Mouse (Mus musculus) limb, embryonic 14.5 days (tissue): ENCODE data around the gene Asna1. TPM values are rescaled to one million over a fixed set of nuclear protein-coding genes. Genes with fewer than 3 reads are reported as not detected.

Experiments
- ATAC-seq: fragments of 200-750 bp; cut with Nextera tagmentation; 2 replicates; pipeline ENCODE4 v1.8.0; 2017; ENCODE audit warnings: low read depth, moderate number of reproducible peaks, moderate TSS enrichment; ENCODE audit not compliant: low FRiP score
- DNase-seq: peaks from one replicate; pipeline ENCODE4 v3.0.0-alpha.2; 2015; ENCODE audit warnings: low spot score
- H3K27ac ChIP-seq: fragments of 300-500 bp; sonication (generic); replicated peaks from 2 replicates; pipeline ENCODE4 v1.5.1; 2014; ENCODE audit warnings: low read depth, mild to moderate bottlenecking, low read length, moderate library complexity, mixed read lengths
- H3K27me3 ChIP-seq: fragments of 300-500 bp; sonication (generic); 2 replicates; pipeline ENCODE4 v1.6.1; 2014; ENCODE audit warnings: low read length, mixed read lengths; ENCODE audit not compliant: control insufficient read depth, insufficient read depth
- H3K36me3 ChIP-seq: fragments of 300-500 bp; sonication (generic); 2 replicates; pipeline ENCODE4 v1.6.1; 2014; ENCODE audit warnings: mild to moderate bottlenecking, low read length, moderate library complexity, mixed read lengths; ENCODE audit not compliant: control insufficient read depth, insufficient read depth
- H3K4me1 ChIP-seq: fragments of 300-500 bp; sonication (generic); 2 replicates; pipeline ENCODE4 v1.6.1; 2014; ENCODE audit warnings: antibody characterized with exemption, low read length, mixed read lengths; ENCODE audit not compliant: control insufficient read depth, insufficient read depth
- H3K4me2 ChIP-seq: fragments of 300-500 bp; sonication (generic); replicated peaks from 2 replicates; pipeline ENCODE4 v1.6.1; 2014; ENCODE audit warnings: low read depth, mild to moderate bottlenecking, low read length, moderate library complexity; ENCODE audit not compliant: severe bottlenecking
- H3K4me3 ChIP-seq: fragments of 300-500 bp; sonication (generic); replicated peaks from 2 replicates; pipeline ENCODE4 v1.5.1; 2014; ENCODE audit warnings: low read length
- H3K9ac ChIP-seq: fragments of 300-500 bp; sonication (generic); 2 replicates; pipeline ENCODE4 v1.6.1; 2014; ENCODE audit warnings: mild to moderate bottlenecking, low read depth, low read length, moderate library complexity; ENCODE audit not compliant: severe bottlenecking
- H3K9me3 ChIP-seq: fragments of 300-500 bp; sonication (generic); 2 replicates; pipeline ENCODE4 v1.6.1; 2016; ENCODE audit warnings: low read length; ENCODE audit not compliant: control insufficient read depth
- POLR2A ChIP-seq: fragments of 200-500 bp; IDR thresholded peaks from 2 replicates; pipeline ENCODE4 v1.8.0; 2012; ENCODE audit warnings: inconsistent platforms, mild to moderate bottlenecking, moderate library complexity, borderline replicate concordance; ENCODE audit not compliant: insufficient read depth, insufficient read length; ENCODE audit errors: extremely low read depth
- WGBS: fragments of 180-500 bp; shearing (Covaris S2); extraction: QIAGEN DNeasy Blood & Tissue Kit; methylation state at CpG from one replicate; pipeline ENCODE4 v1.1.7; 2014; 5-methylcytosine and 5-hydroxymethylcytosine counted together
- polyA plus RNA-seq, 2 experiments: library from polyadenylated mRNA; depleted of rRNA in 1 of 2; stranded (reverse) in 1 of 2; unstranded in 1 of 2; fragments of >200 nt; fragmentation: Nextera tagmentation in 1 of 2; extraction: Ambion mirVana in 1 of 2; gene quantifications; 2 replicates each; pipeline versions ENCODE4 v1.2.1 to v1.2.3; 2012 to 2014

Gene Asna1
- polyA plus RNA-seq, 2 experiments, result 98.0 to 173 TPM

- Histone ChIP-seq H3K27ac (peak within 1 kb of the TSS; percentile 89), H3K4me1 (peaks cover 10% of the 10 kb centered on the region), H3K4me2 (peak within 1 kb of the TSS; percentile 72), H3K9me3 (no peaks in the 10 kb centered on the region), H3K9ac (peak within 1 kb of the TSS; percentile 80), H3K36me3 (peaks cover 47% of the 10 kb centered on the region), H3K27me3 (no peaks in the 10 kb centered on the region), H3K4me3 (peak within 1 kb of the TSS; percentile 82)
- ATAC-seq (peak; percentile 89), DNase-seq (peak; percentile 94)
- TF ChIP-seq POLR2A, result 0 out of 2 replicates have a peak, but pooled peaks have one; percentile 55
- under 1% methylated on average over 61 of the region's 68 CpGs for WGBS
These were observed 46.6 kb upstream of the Asna1 start, which contains the start of gene Dhps for GRCm38 (mm10) chr8:85071514-85072281. TSS of gene Dhps (plus strand) at chr8:85071757.

GRCm38 (mm10) chr8:85071041-85071440, 46.0 kb upstream of the Asna1 start:
- DNase-seq (no peak), ATAC-seq (no peak)
- no peaks in the 10 kb centered on the region for H3K27me3 ChIP-seq
- H3K4me3 ChIP-seq, result peak overlapping the region; percentile 82
- TF ChIP-seq POLR2A, result no peak
- H3K9me3 ChIP-seq, result no peaks in the 10 kb centered on the region
- H3K4me2 ChIP-seq, result peak overlapping the region; percentile 72
- peaks cover 10% of the 10 kb centered on the region for H3K4me1 ChIP-seq
- WGBS, result 83% methylated on average over 5 of the region's 5 CpGs
- 0 out of 2 replicates have a peak overlapping the region, but pooled peaks have one; percentile 35 for H3K27ac ChIP-seq
- peak overlapping the region; percentile 80 for H3K9ac ChIP-seq
- peaks cover 49% of the 10 kb centered on the region for H3K36me3 ChIP-seq

- H3K4me3 ChIP-seq, result no peak within 1 kb of the TSS
- H3K4me2 ChIP-seq, result no peak within 1 kb of the TSS
- H3K4me1 ChIP-seq, result peaks cover 10% of the 10 kb centered on the region
- H3K9me3 ChIP-seq, result no peaks in the 10 kb centered on the region
- peaks cover 24% of the 10 kb centered on the region for H3K36me3 ChIP-seq
- no peak within 1 kb of the TSS for H3K27ac ChIP-seq
- no peaks in the 10 kb centered on the region for H3K27me3 ChIP-seq
- DNase-seq, result no peak
- TF ChIP-seq POLR2A, result no peak
- no peak within 1 kb of the TSS for H3K9ac ChIP-seq
- no peak for ATAC-seq
These were observed 42.9 kb upstream of the Asna1 start, which contains the start of gene Gm5741 for GRCm38 (mm10) chr8:85067982-85068381. TSS of gene Gm5741 (minus strand) at chr8:85067982.

GRCm38 (mm10) chr8:85067155-85067554, 42.1 kb upstream of the Asna1 start:
- no peak overlapping the region for H3K9ac ChIP-seq
- no peak for TF ChIP-seq POLR2A
- no peak overlapping the region for H3K4me2 ChIP-seq
- DNase-seq (no peak), ATAC-seq (no peak)
- WGBS, result 93% methylated on average over 2 of the region's 2 CpGs
- H3K27me3 ChIP-seq, result no peaks in the 10 kb centered on the region
- H3K4me3 ChIP-seq, result no peak overlapping the region
- no peak overlapping the region for H3K27ac ChIP-seq
- peaks cover 5% of the 10 kb centered on the region; the same call in 1 of the 2 replicates for H3K4me1 ChIP-seq
- no peaks in the 10 kb centered on the region for H3K9me3 ChIP-seq
- peaks cover 24% of the 10 kb centered on the region for H3K36me3 ChIP-seq

- 33% methylated on average over 2 of the region's 2 CpGs for WGBS
- Histone ChIP-seq H3K9me3 (no peaks in the 10 kb centered on the region), H3K27ac (no peak overlapping the region), H3K4me3 (no peak overlapping the region), H3K36me3 (peaks cover 27% of the 10 kb centered on the region), H3K27me3 (no peaks in the 10 kb centered on the region), H3K4me1 (no peaks in the 10 kb centered on the region), H3K9ac (no peak overlapping the region), H3K4me2 (no peak overlapping the region)
- ATAC-seq (no peak), DNase-seq (no peak)
- TF ChIP-seq POLR2A, result no peak
These were observed 40.1 kb upstream of the Asna1 start for GRCm38 (mm10) chr8:85065213-85065612.

GRCm38 (mm10) chr8:85062603-85063002, 37.5 kb upstream of the Asna1 start:
- H3K4me3 ChIP-seq, result no peak overlapping the region
- H3K9me3 ChIP-seq, result no peaks in the 10 kb centered on the region
- no peaks in the 10 kb centered on the region for H3K27me3 ChIP-seq
- peaks cover 19% of the 10 kb centered on the region for H3K36me3 ChIP-seq
- no peak overlapping the region for H3K27ac ChIP-seq
- no peak overlapping the region for H3K4me2 ChIP-seq
- no peak for TF ChIP-seq POLR2A
- H3K9ac ChIP-seq, result no peak overlapping the region
- no peak for ATAC-seq
- H3K4me1 ChIP-seq, result no peaks in the 10 kb centered on the region
- no peak for DNase-seq
- WGBS, result 94% methylated on average over 4 of the region's 4 CpGs
